Mouse (Mus musculus): ENCODE measurements around the gene Krt31.

GRCm38 (mm10) chr11:100019466-100019865 lies 30.9 kb downstream of the Krt31 start:
- TF ChIP-seq POLR2A (IDR thresholded peaks at IDR 0.05; ENCODE audit: borderline replicate concordance, control insufficient read depth, low read depth, low read length) (no peak), CTCF (IDR thresholded peaks at IDR 0.05; ENCODE audit: control insufficient read depth, insufficient read depth, low read length) (no peak)

Data from bone marrow, adult 2 months (tissue).